Mouse (Mus musculus): Measurements from ENCODE around the gene Tceal7.
"Not testable (repeated sequence)": the region's sequence is repeated elsewhere in the genome, so short reads cannot be mapped to it uniquely, and the experiment has no call there.

Tceal7 gene

DNA sequence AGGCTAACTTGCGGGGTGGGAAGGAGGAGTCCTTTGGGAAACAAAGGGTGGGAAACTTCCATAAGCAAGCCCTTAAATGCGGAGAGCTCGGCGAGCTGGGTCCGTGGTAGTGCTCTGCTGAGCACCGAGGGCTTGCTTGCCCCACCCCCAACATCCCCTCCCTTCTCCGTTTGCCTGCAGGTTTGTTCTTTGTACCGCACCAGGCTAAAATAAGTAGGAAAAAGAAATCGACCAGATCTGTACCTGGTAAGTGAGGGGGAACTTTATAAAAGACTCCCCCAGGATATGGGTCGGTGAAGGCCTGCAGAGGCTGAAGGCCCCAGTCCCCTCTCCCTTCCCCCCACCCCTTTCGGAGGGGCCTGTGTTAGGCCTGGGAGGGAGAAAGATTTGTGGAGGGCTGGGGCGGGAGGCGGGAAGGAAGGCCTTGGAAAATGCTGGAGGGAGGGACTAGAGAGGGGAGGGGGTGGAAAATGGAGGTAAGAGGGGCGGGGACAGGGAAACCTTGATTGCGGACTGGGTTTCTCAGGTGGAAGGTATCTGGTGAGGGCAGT lies 31.0 kb downstream of the Tceal7 start:
- no peak for DNase-seq (ENCODE audit: low read depth in 2 of 2, low spot score in 2 of 2)

DNA sequence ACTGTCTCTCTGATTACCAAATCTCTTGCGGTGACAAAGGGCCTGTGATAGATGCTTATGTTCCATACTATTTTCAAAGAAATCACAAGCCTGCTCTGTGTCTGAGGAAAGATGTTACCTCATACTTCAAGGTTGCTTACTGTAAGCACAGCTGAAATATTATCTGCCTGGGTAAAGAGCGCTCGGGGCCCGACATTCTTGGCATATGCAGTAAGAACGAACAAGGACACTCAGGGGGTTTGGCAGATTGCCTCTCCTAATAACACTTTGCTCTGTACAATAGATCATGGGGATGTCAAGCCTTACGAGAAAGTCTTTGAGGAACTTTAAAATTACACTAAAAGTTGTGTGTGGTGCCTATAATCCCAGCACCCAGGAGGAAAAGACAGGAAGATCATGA lies 34.2 kb downstream of the Tceal7 start:
- DNase-seq (ENCODE audit: low read depth in 2 of 2, low spot score in 2 of 2) = no peak

DNA sequence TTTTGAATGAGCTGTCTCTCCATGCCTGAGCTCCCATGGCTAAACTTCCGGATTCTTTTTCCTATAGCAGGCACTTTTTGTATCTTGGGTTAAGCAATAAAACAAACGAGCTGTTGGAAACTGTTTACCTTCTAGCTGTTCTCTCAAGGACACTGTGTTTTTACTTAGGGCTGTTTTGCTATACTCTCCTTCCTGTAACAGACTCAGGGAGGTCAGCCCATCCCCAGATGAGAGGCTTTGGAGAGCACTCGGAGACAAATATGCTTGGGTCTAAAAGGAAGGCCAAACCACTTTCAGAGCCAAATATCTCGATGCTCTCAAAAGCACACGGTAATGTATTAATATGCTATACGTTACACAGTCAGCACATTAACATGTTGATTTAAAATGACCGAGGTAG lies 35.1 kb downstream of the Tceal7 start:
- DNase-seq (ENCODE audit: low read depth in 2 of 2, low spot score in 2 of 2) = no peak

DNA sequence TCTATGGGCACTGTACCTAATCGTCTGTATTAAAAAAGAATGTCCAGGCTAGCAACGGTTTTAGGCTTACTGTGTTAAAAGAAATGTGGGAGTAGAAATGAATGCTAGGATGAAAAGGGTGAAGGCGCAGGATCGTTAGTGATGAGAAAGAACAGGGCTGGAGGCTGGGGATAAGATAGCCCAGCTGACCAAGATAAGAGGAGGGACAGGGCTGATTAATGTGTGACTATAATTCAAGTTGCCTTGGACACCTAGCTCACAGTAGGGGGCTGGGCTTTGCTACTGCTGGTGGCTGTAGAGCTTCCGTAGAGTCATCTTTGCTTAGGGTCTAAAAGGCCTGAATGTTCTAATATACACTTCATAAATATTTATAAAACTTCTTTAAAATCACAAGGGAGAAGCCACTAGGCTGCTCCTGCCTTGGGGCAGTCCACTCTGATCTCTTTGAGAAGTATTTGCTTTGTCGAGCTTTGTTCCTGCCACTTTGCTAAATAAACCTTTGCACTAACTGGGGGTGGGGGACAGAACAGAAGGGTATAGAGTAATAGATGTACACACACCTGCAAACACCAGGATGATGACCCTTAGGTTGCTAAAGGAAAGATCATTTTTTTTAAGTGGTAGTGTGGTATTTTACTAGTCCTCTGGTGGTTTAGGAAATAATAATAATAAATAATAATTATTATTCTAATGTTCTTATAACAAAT lies 37.6 kb downstream of the Tceal7 start:
- DNase-seq (ENCODE audit: low read depth in 2 of 2, low spot score in 2 of 2) = no peak

DNA sequence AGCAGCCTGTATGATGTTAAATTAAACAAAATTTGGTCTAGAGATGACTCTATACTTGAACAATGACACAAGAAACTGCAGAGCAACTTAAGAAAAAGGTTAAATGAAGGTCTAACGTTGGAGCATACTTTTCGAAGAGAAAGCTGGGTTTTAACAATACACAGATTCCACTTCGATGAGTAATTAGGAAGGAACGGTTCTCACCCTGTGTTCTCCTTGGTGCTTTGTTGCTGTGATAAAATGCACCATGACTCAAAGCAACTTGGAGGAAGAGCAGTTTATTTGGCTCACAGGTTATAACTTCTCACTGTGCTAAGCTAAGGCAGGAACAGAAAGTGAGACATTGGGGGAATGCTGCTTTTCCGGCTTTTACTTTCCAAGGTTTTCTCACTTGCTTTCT lies 53.1 kb downstream of the Tceal7 start:
- no peak for DNase-seq (ENCODE audit: low read depth in 2 of 2, low spot score in 2 of 2)

DNA sequence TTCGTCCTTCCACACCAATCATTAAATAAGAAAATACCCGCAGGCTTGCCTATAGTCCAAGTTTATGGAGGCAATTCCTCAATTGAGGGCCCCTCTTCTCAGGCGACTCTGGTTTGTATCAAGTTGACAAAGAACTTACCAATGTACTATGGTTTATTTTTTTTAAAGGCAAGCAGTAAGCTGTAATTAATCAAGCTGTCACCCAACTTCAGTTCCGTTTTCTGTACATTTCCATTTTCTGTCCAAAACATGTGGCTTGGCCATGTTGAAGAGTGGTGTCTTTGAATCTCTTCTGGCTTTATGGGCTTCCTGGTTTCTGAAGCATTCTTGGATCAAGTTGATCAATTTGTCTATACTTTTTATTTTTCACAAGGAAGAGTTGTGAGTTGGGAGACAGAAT lies 53.6 kb downstream of the Tceal7 start:
- no peak for DNase-seq (ENCODE audit: low read depth in 2 of 2, low spot score in 2 of 2)

DNA sequence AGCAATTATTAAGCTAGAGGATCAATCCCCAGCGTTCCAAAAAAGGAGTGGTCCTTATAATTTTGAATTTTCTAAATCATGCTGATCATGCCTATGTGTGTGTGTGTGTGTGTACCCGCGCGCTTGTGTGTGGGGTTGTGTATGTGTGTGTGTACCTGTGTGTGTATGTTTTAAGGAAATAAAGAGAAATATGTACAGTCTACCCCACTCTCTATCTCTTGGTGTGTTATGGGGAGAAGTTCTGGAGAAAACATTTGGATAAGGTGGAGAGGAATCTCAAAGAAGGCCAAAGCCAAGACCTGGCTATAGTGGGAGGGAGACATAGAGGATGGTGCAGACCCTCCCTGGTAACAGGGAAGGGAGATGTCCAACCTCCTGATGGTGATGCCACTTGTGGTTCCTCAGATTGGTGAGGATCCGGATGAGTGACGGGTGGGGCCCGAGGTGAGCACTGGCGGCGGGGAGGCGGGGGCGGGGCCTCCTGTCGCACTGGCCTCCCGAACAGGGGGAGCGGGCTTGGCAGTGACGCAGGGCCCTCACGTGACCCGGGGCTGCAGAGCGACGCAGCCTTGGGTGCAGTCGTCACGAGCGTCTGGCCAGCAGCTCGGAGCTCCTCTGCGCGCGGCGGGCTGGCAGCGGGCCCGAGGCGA lies 55.3 kb downstream of the Tceal7 start, which contains the start of gene Bex3:
Gene Bex3, plus strand, starts transcription at position 511 of the 650 bp plus-strand sequence.
- DNase-seq (ENCODE audit: low read depth in 2 of 2, low spot score in 2 of 2) = peak; percentile 3 to 11

DNA sequence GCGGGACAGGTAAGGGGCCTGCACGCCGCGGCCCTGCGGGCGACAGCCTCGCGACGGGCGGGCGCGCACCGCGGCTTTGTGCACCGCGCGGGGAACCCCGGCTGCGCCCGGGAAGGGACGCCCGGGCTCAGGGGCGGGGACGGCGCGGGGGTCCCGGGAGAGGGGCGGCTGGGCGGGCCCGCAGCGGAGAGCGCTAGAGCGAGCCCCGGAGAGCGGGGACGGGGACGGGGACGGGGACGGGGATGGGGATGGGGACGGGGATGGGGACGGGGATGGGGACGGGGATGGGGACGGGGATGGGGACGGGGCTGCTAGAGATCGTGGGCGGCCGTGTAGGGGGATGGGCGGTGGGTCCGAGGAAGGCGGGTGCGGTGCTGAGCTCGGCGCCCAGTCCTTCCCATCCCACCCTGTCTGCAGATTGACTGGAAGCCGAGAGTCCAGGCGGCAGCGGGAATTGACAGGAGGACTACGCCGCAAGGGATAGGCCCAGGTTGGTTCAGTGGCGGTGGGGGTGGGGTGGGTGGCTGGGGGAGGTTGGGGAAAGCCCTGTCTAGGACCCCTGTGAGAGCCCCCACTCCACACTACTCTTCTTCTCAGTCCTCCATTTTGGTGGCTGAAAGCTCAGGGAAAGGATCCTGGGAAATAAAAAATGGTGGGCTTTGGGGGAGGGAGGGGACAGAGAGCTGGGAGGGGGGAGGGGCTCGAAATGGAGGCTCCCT lies 56.0 kb downstream of the Tceal7 start:
- DNase-seq (ENCODE audit: low read depth in 2 of 2, low spot score in 2 of 2) = not testable (repeated sequence)

DNA sequence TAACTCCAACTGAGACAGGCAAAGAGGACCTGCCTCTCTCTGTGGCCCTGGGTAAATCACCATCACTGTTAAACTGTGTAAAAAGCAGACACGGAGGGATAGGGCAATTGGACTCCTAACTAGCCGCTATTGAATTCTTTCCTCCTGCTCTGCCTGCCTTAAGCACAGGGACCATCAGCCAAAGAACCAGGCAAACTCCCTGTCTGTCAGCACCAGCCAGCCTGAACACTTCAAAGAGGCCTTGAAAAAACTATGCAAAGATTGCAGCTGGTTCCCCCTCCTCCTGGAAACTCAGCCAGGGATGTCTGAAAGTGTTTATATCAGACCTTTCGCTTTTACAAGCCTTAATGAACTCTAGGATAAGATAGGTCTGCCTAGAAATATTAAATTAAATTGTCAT lies 60.0 kb downstream of the Tceal7 start:
- DNase-seq (ENCODE audit: low read depth in 2 of 2, low spot score in 2 of 2) = no peak

DNA sequence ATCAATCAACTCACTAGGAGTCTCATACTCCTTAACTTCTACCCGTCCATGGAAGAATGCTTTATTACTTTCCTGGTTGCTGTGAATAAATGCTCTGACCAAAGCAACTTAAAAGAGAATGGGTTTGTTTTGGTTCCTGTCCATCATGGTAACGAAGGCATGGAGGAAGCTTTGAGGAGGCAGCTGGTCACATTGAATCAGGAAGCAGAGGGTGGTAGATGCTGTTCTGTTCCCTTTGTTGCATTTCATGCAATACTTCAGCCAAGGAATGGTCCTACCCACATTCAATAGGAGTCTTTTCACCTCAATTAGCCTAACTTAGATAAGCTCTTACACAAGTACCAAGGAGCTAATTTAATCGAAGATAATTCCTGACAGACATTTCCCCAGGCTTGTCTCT lies 60.8 kb downstream of the Tceal7 start:
- DNase-seq (ENCODE audit: low read depth in 2 of 2, low spot score in 2 of 2) = no peak

Data from CD8-positive naive resting alpha-beta T cell, adult 2 months (primary cell).